Mouse (Mus musculus): ENCODE data around the gene Gm9508. TPM values are rescaled to one million over a fixed set of nuclear protein-coding genes. Genes with fewer than 3 reads are reported as not detected.

The Gm9508 gene
- total and polyA plus RNA-seq, 3 experiments = not detected

DNA sequence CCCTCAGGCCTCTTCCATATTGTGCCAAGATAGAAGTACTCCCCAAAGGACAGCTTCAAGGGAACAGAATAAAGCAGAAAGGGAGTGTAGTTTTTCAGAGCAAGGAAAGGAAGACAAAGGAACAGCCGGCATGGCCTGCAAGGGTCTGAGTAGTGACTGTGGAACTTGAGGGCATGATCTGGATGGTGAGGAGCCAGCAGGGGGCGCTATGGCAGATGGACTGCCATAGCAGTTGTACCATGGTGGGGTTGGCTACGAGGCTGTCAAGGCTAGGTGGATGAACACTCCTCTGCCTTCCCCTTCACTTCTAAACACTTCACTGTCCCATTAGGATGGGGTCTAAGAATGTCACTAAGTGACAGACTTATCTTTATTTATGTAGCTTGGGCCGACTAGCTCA, 32.2 kb upstream of the Gm9508 start:
- H3K4me1 ChIP-seq (ENCODE audit: control insufficient read depth in 1 of 2, insufficient read depth in 2 of 2) = no peaks in the 10 kb centered on the region
- no peak for TF ChIP-seq ZMIZ1 (IDR thresholded peaks at IDR 0.05; ENCODE audit: low read depth, low read length)
- TF ChIP-seq CTCF (conservative IDR thresholded peaks at IDR 0.05 in 1 of 2, IDR thresholded peaks at IDR 0.05 in 1 of 2; ENCODE audit: low read depth in 2 of 2, low read length in 2 of 2) = peak; percentile 72 to 76
- TF ChIP-seq RAD21 (IDR thresholded peaks at IDR 0.05; ENCODE audit: low read depth, low read length) = peak; percentile 14; the same call in 1 of the 2 replicates
- peak; percentile 56 for TF ChIP-seq SMC3 (IDR thresholded peaks at IDR 0.05; ENCODE audit: low read depth, low read length)
- H3K9me3 ChIP-seq (replicated peaks; ENCODE audit: low read length) = peaks cover 6% of the 10 kb centered on the region
- peaks cover 52% of the 10 kb centered on the region for H3K27me3 ChIP-seq (replicated peaks)
- DNase-seq (ENCODE audit: extremely low read depth) = peak; percentile 33
- H3K27ac ChIP-seq (ENCODE audit: insufficient read depth, low read depth) = no peak overlapping the region
- H3K4me3 ChIP-seq (replicated peaks in 1 of 3; ENCODE audit: low read depth in 2 of 3, low read length in 2 of 3, poor library complexity in 1 of 3) = no peak overlapping the region
- H3K4me2 ChIP-seq (ENCODE audit: insufficient read depth, low read depth, poor library complexity, severe bottlenecking) = no peak overlapping the region
- in situ Hi-C loops (cut with MboI; ENCODE audit: low pct_ligation_motif_present, low pct_unique_long_range_greater_than_20kb, low sequenced_read_pairs) (no loop called here), dilution Hi-C loops (cut with MboI; ENCODE audit: extremely low pct_ligation_motif_present, extremely low pct_unique_long_range_greater_than_20kb, low sequenced_read_pairs) (no loop called here)
- no peaks in the 10 kb centered on the region for H3K79me2 ChIP-seq (replicated peaks; ENCODE audit: control insufficient read depth, extremely low read depth, insufficient read depth, poor library complexity, severe bottlenecking)
- no peaks in the 10 kb centered on the region for H3K36me3 ChIP-seq (replicated peaks in 1 of 2; ENCODE audit: control insufficient read depth in 1 of 2, insufficient read depth in 1 of 2, low read length in 1 of 2)
- H3K9ac ChIP-seq (ENCODE audit: insufficient read depth, low read depth) = no peak overlapping the region

DNA sequence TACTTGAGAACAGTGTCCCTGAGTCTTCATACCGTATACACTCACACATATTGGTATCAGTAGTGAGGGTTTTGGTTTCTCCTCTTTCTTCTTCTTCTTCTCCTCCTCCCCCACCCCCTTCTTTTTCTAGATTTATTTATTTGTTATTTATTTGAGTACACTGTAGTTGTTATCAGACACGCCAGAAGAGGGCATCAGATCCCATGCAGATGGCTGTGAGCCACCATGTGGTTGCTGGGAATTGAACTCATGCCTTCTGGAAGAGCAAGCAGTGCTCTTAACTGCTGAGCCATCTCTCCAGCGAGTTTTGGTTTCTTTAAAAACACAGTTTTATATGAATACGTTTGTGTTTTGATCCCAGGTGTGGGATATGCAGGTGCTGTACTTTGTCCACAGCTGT, 31.2 kb upstream of the Gm9508 start:
- dilution Hi-C loops (cut with MboI; ENCODE audit: extremely low pct_ligation_motif_present, extremely low pct_unique_long_range_greater_than_20kb, low sequenced_read_pairs) (no loop called here), in situ Hi-C loops (cut with MboI; ENCODE audit: low pct_ligation_motif_present, low pct_unique_long_range_greater_than_20kb, low sequenced_read_pairs) (no loop called here)
- H3K9ac ChIP-seq (ENCODE audit: insufficient read depth, low read depth) = no peak overlapping the region
- DNase-seq (ENCODE audit: extremely low read depth) = no peak
- no peaks in the 10 kb centered on the region for H3K36me3 ChIP-seq (replicated peaks in 1 of 2; ENCODE audit: control insufficient read depth in 1 of 2, insufficient read depth in 1 of 2, low read length in 1 of 2)
- no peaks in the 10 kb centered on the region for H3K4me1 ChIP-seq (ENCODE audit: control insufficient read depth in 1 of 2, insufficient read depth in 2 of 2)
- H3K79me2 ChIP-seq (replicated peaks; ENCODE audit: control insufficient read depth, extremely low read depth, insufficient read depth, poor library complexity, severe bottlenecking) = no peaks in the 10 kb centered on the region
- H3K4me3 ChIP-seq (replicated peaks in 1 of 3; ENCODE audit: low read depth in 2 of 3, low read length in 2 of 3, poor library complexity in 1 of 3) = no peak overlapping the region
- H3K9me3 ChIP-seq (replicated peaks; ENCODE audit: low read length) = peaks cover 3% of the 10 kb centered on the region
- peaks cover 56% of the 10 kb centered on the region for H3K27me3 ChIP-seq (replicated peaks)
- H3K4me2 ChIP-seq (ENCODE audit: insufficient read depth, low read depth, poor library complexity, severe bottlenecking) = no peak overlapping the region
- H3K27ac ChIP-seq (ENCODE audit: insufficient read depth, low read depth) = no peak overlapping the region
- TF ChIP-seq ETS1 (conservative IDR thresholded peaks at IDR 0.05; ENCODE audit: low read depth, low read length) (no peak), USF2 (conservative IDR thresholded peaks at IDR 0.05; ENCODE audit: low read depth, low read length) (no peak), ELF1 (IDR thresholded peaks at IDR 0.05; ENCODE audit: low read depth, low read length) (no peak), HCFC1 (IDR thresholded peaks at IDR 0.05; ENCODE audit: low read depth, low read length) (no peak), NELFE (IDR thresholded peaks at IDR 0.05; ENCODE audit: low read depth, low read length) (no peak), SMC3 (IDR thresholded peaks at IDR 0.05; ENCODE audit: low read depth, low read length) (peak; percentile 29; the same call in 1 of the 2 replicates), E2F4 (IDR thresholded peaks at IDR 0.05; ENCODE audit: insufficient replicate concordance, low read depth, low read length) (no peak), CTCF (conservative IDR thresholded peaks at IDR 0.05 in 1 of 2, IDR thresholded peaks at IDR 0.05 in 1 of 2; ENCODE audit: low read depth in 2 of 2, low read length in 2 of 2) (peak in 1 of 2 experiments; percentile 56; a peak in 2 of 4 replicates), NRF1 (IDR thresholded peaks at IDR 0.05; ENCODE audit: low read depth, low read length) (no peak), PAX5 (IDR thresholded peaks at IDR 0.05; ENCODE audit: low read length) (no peak), ZMIZ1 (IDR thresholded peaks at IDR 0.05; ENCODE audit: low read depth, low read length) (no peak), RAD21 (IDR thresholded peaks at IDR 0.05; ENCODE audit: low read depth, low read length) (peak; percentile 23), TCF12 (IDR thresholded peaks at IDR 0.05; ENCODE audit: low read depth, low read length) (no peak), MXI1 (IDR thresholded peaks at IDR 0.05; ENCODE audit: low read depth, low read length) (no peak), POLR2AphosphoS2 (IDR thresholded peaks at IDR 0.05; ENCODE audit: low read depth, low read length) (no peak), ZKSCAN1 (IDR thresholded peaks at IDR 0.05; ENCODE audit: borderline replicate concordance, low read depth, low read length) (no peak), ZNF384 (IDR thresholded peaks at IDR 0.05; ENCODE audit: low read depth, low read length) (no peak), MYC (IDR thresholded peaks at IDR 0.05; ENCODE audit: low read depth, low read length) (peak; percentile 65; the same call in 1 of the 2 replicates), IRF4 (IDR thresholded peaks at IDR 0.05; ENCODE audit: low read depth, low read length) (no peak), MEF2A (IDR thresholded peaks at IDR 0.05; ENCODE audit: borderline replicate concordance, low read depth, low read length) (no peak), ZC3H11A (IDR thresholded peaks at IDR 0.05; ENCODE audit: low read depth, low read length) (no peak), CHD2 (IDR thresholded peaks at IDR 0.05; ENCODE audit: low read length) (no peak), MAX (IDR thresholded peaks at IDR 0.05; ENCODE audit: low read length) (no peak)
